Mouse (Mus musculus) MEL (cell line): Measurements from ENCODE around the gene Arnt. TPM values are rescaled to one million over a fixed set of nuclear protein-coding genes. Genes with fewer than 3 reads are reported as not detected.

Experiments used
- DNase-seq: peaks from one replicate; pipeline ENCODE4 v3.0.0; 2011; ENCODE audit warnings: low read depth, low spot score
- H3K27ac ChIP-seq: 2 replicates; pipeline ENCODE4 v1.5.1; 2012; ENCODE audit warnings: low read depth, mild to moderate bottlenecking, control low read depth, low read length, moderate library complexity; ENCODE audit not compliant: control insufficient read depth
- H3K27me3 ChIP-seq, 2 experiments: fragments of 150-350 bp in 1 of 2; sonication (generic) in 1 of 2; 2 replicates each; pipeline ENCODE4 v1.6.1; 2012; ENCODE audit warnings: low read length in 2 of 2, mild to moderate bottlenecking in 2 of 2, improper control_type of control experiment in 1 of 2, moderate library complexity in 1 of 2; ENCODE audit not compliant: insufficient read depth in 2 of 2, control insufficient read depth in 1 of 2
- H3K36me3 ChIP-seq, 2 experiments: 2 replicates each; pipeline ENCODE4 v1.6.1; 2012 to 2014; ENCODE audit warnings: low read length in 2 of 2, improper control_type of control experiment in 1 of 2, inconsistent platforms in 1 of 2, mild to moderate bottlenecking in 1 of 2; ENCODE audit not compliant: insufficient read depth in 2 of 2, control insufficient read depth in 1 of 2
- H3K4me1 ChIP-seq, 2 experiments: fragments of 150-350 bp in 1 of 2; sonication (generic) in 1 of 2; 2 replicates each; pipeline ENCODE4 v1.6.1; 2012; ENCODE audit warnings: low read length in 2 of 2, improper control_type of control experiment in 1 of 2, mild to moderate bottlenecking in 1 of 2; ENCODE audit not compliant: insufficient read depth in 2 of 2, control insufficient read depth in 1 of 2
- H3K4me3 ChIP-seq, 2 experiments: fragments of 150-350 bp in 1 of 2; sonication (generic) in 1 of 2; 2 replicates each; pipeline ENCODE4 v1.5.1; 2012; ENCODE audit warnings: low read depth in 2 of 2, low read length in 2 of 2, mild to moderate bottlenecking in 2 of 2, moderate library complexity in 2 of 2, control low read depth in 1 of 2, improper control_type of control experiment in 1 of 2; ENCODE audit not compliant: control insufficient read depth in 1 of 2, insufficient read depth in 1 of 2
- H3K79me2 ChIP-seq: 2 replicates; pipeline ENCODE4 v1.6.1; 2012; ENCODE audit warnings: mild to moderate bottlenecking, low read length, moderate library complexity; ENCODE audit not compliant: control insufficient read depth, poor library complexity, insufficient read depth
- H3K9ac ChIP-seq: 2 replicates; pipeline ENCODE4 v1.6.1; 2012; ENCODE audit warnings: low read depth, mild to moderate bottlenecking, control low read depth, low read length, moderate library complexity; ENCODE audit not compliant: control insufficient read depth, poor library complexity, severe bottlenecking
- H3K9me3 ChIP-seq: fragments of 150-350 bp; sonication (generic); replicated peaks from 2 replicates; pipeline ENCODE4 v1.6.1; 2012; ENCODE audit warnings: mild to moderate bottlenecking, low read length, improper control_type of control experiment, moderate library complexity; ENCODE audit not compliant: insufficient read depth
- BHLHE40 ChIP-seq: IDR thresholded peaks from 2 replicates; pipeline ENCODE4 v1.6.1; 2012; ENCODE audit warnings: low read depth, mild to moderate bottlenecking, inconsistent platforms, low read length, improper control_type of control experiment, borderline replicate concordance
- CHD1 ChIP-seq: IDR thresholded peaks from 2 replicates; pipeline ENCODE4 v1.6.1; 2012; ENCODE audit warnings: low read depth, mild to moderate bottlenecking, inconsistent platforms, low read length, improper control_type of control experiment
- CTCF ChIP-seq, 3 experiments: IDR thresholded peaks in 2 of 3; conservative IDR thresholded peaks in 1 of 3; 2 replicates each; pipeline ENCODE4 v1.5.1; 2011 to 2012; ENCODE audit warnings: low read length in 3 of 3, low read depth in 2 of 3, mild to moderate bottlenecking in 2 of 3, improper control_type of control experiment in 1 of 3, inconsistent platforms in 1 of 3, mixed read lengths in 1 of 3, moderate library complexity in 1 of 3; ENCODE audit not compliant: control insufficient read depth in 1 of 3, insufficient read depth in 1 of 3, poor library complexity in 1 of 3, severe bottlenecking in 1 of 3
- E2F4 ChIP-seq: IDR thresholded peaks from 2 replicates; pipeline ENCODE4 v1.6.1; 2011; ENCODE audit warnings: low read depth, low read length, improper control_type of control experiment, borderline replicate concordance
- ETS1 ChIP-seq: IDR thresholded peaks from 2 replicates; pipeline ENCODE4 v1.6.1; 2012; ENCODE audit warnings: low read depth, mild to moderate bottlenecking, inconsistent platforms, low read length, improper control_type of control experiment, moderate library complexity
- GABPA ChIP-seq: IDR thresholded peaks from 2 replicates; pipeline ENCODE4 v1.6.1; 2012; ENCODE audit warnings: low read depth, mild to moderate bottlenecking, inconsistent platforms, low read length, improper control_type of control experiment, moderate library complexity
- GATA1 ChIP-seq: IDR thresholded peaks from 2 replicates; pipeline ENCODE4 v1.6.1; 2011; ENCODE audit warnings: low read depth, low read length, improper control_type of control experiment
- HCFC1 ChIP-seq: IDR thresholded peaks from 2 replicates; pipeline ENCODE4 v1.6.1; 2012; ENCODE audit warnings: low read depth, mild to moderate bottlenecking, inconsistent platforms, low read length, improper control_type of control experiment, moderate library complexity
- JUND ChIP-seq: IDR thresholded peaks from 2 replicates; pipeline ENCODE4 v1.6.1; 2011; ENCODE audit warnings: low read depth, mild to moderate bottlenecking, improper control_type of control experiment, low read length
- KAT2A ChIP-seq: conservative IDR thresholded peaks from 2 replicates; pipeline ENCODE4 v1.6.1; 2012; ENCODE audit warnings: low read depth, low read length, improper control_type of control experiment, inconsistent platforms
- MAX ChIP-seq: IDR thresholded peaks from 2 replicates; pipeline ENCODE4 v1.6.1; 2011; ENCODE audit warnings: low read length, improper control_type of control experiment
- MXI1 ChIP-seq: IDR thresholded peaks from 2 replicates; pipeline ENCODE4 v1.6.1; 2011; ENCODE audit warnings: mild to moderate bottlenecking, low read depth, low read length, improper control_type of control experiment
- MYB ChIP-seq: IDR thresholded peaks from 2 replicates; pipeline ENCODE4 v1.6.1; 2011; ENCODE audit warnings: mild to moderate bottlenecking, low read depth, low read length, improper control_type of control experiment
- NRF1 ChIP-seq: IDR thresholded peaks from 2 replicates; pipeline ENCODE4 v1.6.1; 2014; ENCODE audit warnings: low read depth, mild to moderate bottlenecking, inconsistent platforms, low read length, improper control_type of control experiment, moderate library complexity; ENCODE audit not compliant: poor library complexity, insufficient read depth, severe bottlenecking
- POLR2A ChIP-seq, 2 experiments: IDR thresholded peaks; 2 replicates each; pipeline ENCODE4 v1.6.1; 2011 to 2012; ENCODE audit warnings: low read length in 2 of 2, mild to moderate bottlenecking in 2 of 2, control low read depth in 1 of 2, improper control_type of control experiment in 1 of 2, low read depth in 1 of 2, moderate library complexity in 1 of 2; ENCODE audit not compliant: control insufficient read depth in 1 of 2, insufficient read depth in 1 of 2, poor library complexity in 1 of 2
- POLR2AphosphoS5 ChIP-seq: IDR thresholded peaks from 2 replicates; pipeline ENCODE4 v1.6.1; 2012; ENCODE audit warnings: low read depth, borderline replicate concordance, mild to moderate bottlenecking, inconsistent platforms, low read length, moderate library complexity, mixed read lengths
- RCOR1 ChIP-seq: IDR thresholded peaks from 2 replicates; pipeline ENCODE4 v1.6.1; 2012; ENCODE audit warnings: low read depth, mild to moderate bottlenecking, inconsistent platforms, low read length, improper control_type of control experiment
- SIN3A ChIP-seq: IDR thresholded peaks from 2 replicates; pipeline ENCODE4 v1.6.1; 2012; ENCODE audit warnings: low read length, improper control_type of control experiment, inconsistent platforms
- TBP ChIP-seq: IDR thresholded peaks from 2 replicates; pipeline ENCODE4 v1.8.0; 2011; ENCODE audit warnings: low read depth, low read length, improper control_type of control experiment
- UBTF ChIP-seq: IDR thresholded peaks from 2 replicates; pipeline ENCODE4 v1.6.1; 2012; ENCODE audit warnings: low read depth, mild to moderate bottlenecking, inconsistent platforms, low read length, improper control_type of control experiment, moderate library complexity, borderline replicate concordance; ENCODE audit not compliant: insufficient read depth
- USF2 ChIP-seq, 2 experiments: IDR thresholded peaks; 2 replicates each; pipeline ENCODE4 v1.6.1; 2011 to 2012; ENCODE audit warnings: improper control_type of control experiment in 2 of 2, low read length in 2 of 2, borderline replicate concordance in 1 of 2, inconsistent platforms in 1 of 2, low read depth in 1 of 2, mild to moderate bottlenecking in 1 of 2; ENCODE audit not compliant: insufficient read depth in 1 of 2
- ZKSCAN1 ChIP-seq: IDR thresholded peaks from 2 replicates; pipeline ENCODE4 v1.6.1; 2012; ENCODE audit warnings: low read depth, mild to moderate bottlenecking, inconsistent platforms, low read length, improper control_type of control experiment, moderate library complexity
- ZMIZ1 ChIP-seq: IDR thresholded peaks from 2 replicates; pipeline ENCODE4 v1.6.1; 2012; ENCODE audit warnings: low read depth, mild to moderate bottlenecking, inconsistent platforms, low read length, improper control_type of control experiment, moderate library complexity
- polyA plus RNA-seq, 2 experiments: library from polyadenylated mRNA; stranded (reverse) in 1 of 2; unstranded in 1 of 2; fragments of >175 nt in 1 of 2; fragments of >200 nt in 1 of 2; gene quantifications; 2 replicates each; pipeline versions ENCODE4 v1.2.1 to v1.2.4; 2012; ENCODE audit warnings: low replicate concordance in 2 of 2, low read depth in 1 of 2; ENCODE audit not compliant: insufficient read length in 2 of 2, insufficient read depth in 1 of 2, missing spikeins in 1 of 2
- total RNA-seq: library from RNA; depleted of rRNA; stranded (reverse); fragments of 300-350 nt; gene quantifications from 2 replicates; pipeline ENCODE4 v1.2.3, GENCODE M21; 2012

The Arnt gene
- total and polyA plus RNA-seq, 3 experiments, result 16.4 to 90.7 (median 62.4) TPM

- H3K27ac ChIP-seq, result no peak overlapping the region
- no peaks in the 10 kb centered on the region for H3K27me3 ChIP-seq
- H3K9me3 ChIP-seq, result no peaks in the 10 kb centered on the region
- TF ChIP-seq POLR2AphosphoS5, result no peak
- no peak for TF ChIP-seq CHD1
- no peak for TF ChIP-seq POLR2A (IDR thresholded peaks at IDR 0.05; ENCODE audit: control insufficient read depth in 1 of 2, insufficient read depth in 1 of 2, low read depth in 1 of 2, low read length in 2 of 2, poor library complexity in 1 of 2)
- no peak for TF ChIP-seq MAX
- no peak for TF ChIP-seq SIN3A
- TF ChIP-seq ETS1, result no peak
- no peak for TF ChIP-seq UBTF
- TF ChIP-seq GATA1, result no peak
- TF ChIP-seq GABPA, result no peak
- no peak for TF ChIP-seq HCFC1
- TF ChIP-seq TBP, result no peak
- no peak for TF ChIP-seq MYB
- no peak for TF ChIP-seq E2F4
- no peak for TF ChIP-seq JUND
- H3K9ac ChIP-seq, result no peak overlapping the region
- no peak overlapping the region for H3K4me3 ChIP-seq
- peaks cover 13 to 70% of the 10 kb centered on the region in 2 experiments for H3K36me3 ChIP-seq
- H3K4me1 ChIP-seq, result peaks cover 4 to 7% of the 10 kb centered on the region in 2 experiments; a peak in 3 of 4 replicates
- DNase-seq, result no peak
- no peaks in the 10 kb centered on the region for H3K79me2 ChIP-seq
These were observed 54.5 kb downstream of the Arnt start for GRCm38 (mm10) chr3:95488679-95489078.

GRCm38 (mm10) chr3:95490238-95490637 lies 56.0 kb downstream of the Arnt start:
- Histone ChIP-seq H3K27ac (no peak overlapping the region), H3K4me3 (no peak overlapping the region), H3K36me3 (peaks cover 13 to 65% of the 10 kb centered on the region in 2 experiments), H3K79me2 (no peaks in the 10 kb centered on the region), H3K27me3 (no peaks in the 10 kb centered on the region), H3K4me1 (peaks cover 4 to 7% of the 10 kb centered on the region in 2 experiments; a peak in 3 of 4 replicates), H3K9me3 (no peaks in the 10 kb centered on the region), H3K9ac (no peak overlapping the region)
- DNase-seq, result no peak
- TF ChIP-seq POLR2A (IDR thresholded peaks at IDR 0.05; ENCODE audit: control insufficient read depth in 1 of 2, insufficient read depth in 1 of 2, low read depth in 1 of 2, low read length in 2 of 2, poor library complexity in 1 of 2), result no peak
- no peak for TF ChIP-seq BHLHE40
- no peak for TF ChIP-seq MAX
- TF ChIP-seq ETS1, result no peak
- TF ChIP-seq ZKSCAN1, result no peak
- TF ChIP-seq NRF1, result no peak
- TF ChIP-seq RCOR1, result no peak
- TF ChIP-seq USF2 (IDR thresholded peaks at IDR 0.05; ENCODE audit: borderline replicate concordance in 1 of 2, insufficient read depth in 1 of 2, low read depth in 1 of 2, low read length in 2 of 2), result no peak
- no peak for TF ChIP-seq MYB
- TF ChIP-seq KAT2A, result no peak
- TF ChIP-seq MXI1, result no peak
- no peak for TF ChIP-seq ZMIZ1
- no peak for TF ChIP-seq CTCF (IDR thresholded peaks at IDR 0.05 in 2 of 3, conservative IDR thresholded peaks at IDR 0.05 in 1 of 3; ENCODE audit: control insufficient read depth in 1 of 3, insufficient read depth in 1 of 3, low read depth in 2 of 3, low read length in 3 of 3, poor library complexity in 1 of 3, severe bottlenecking in 1 of 3)
